Mouse (Mus musculus): ENCODE data around the gene Zfp217. TPM values are rescaled to one million over a fixed set of nuclear protein-coding genes. Genes with fewer than 3 reads are reported as not detected.

Zfp217 gene
- polyA plus RNA-seq, 1 experiment from 2014 or later = 5.7 TPM

GRCm38 (mm10) chr2:170131981-170132460 is 15.9 kb downstream of the Zfp217 start:
- Histone ChIP-seq H3K36me3 (ENCODE audit: control insufficient read depth, insufficient read depth) (no peaks in the 10 kb centered on the region), H3K4me2 (ENCODE audit: low read depth, low read length) (peak overlapping the region; percentile 92), H3K4me3 (ENCODE audit: low read depth, low read length) (peak overlapping the region; percentile 87), H3K4me1 (ENCODE audit: control insufficient read depth, low read depth, low read length) (peaks cover 62% of the 10 kb centered on the region), H3K9ac (ENCODE audit: low read depth, low read length) (peak overlapping the region; percentile 14; the same call in 1 of the 2 replicates), H3K9me3 (replicated peaks; ENCODE audit: control insufficient read depth, low read length) (no peaks in the 10 kb centered on the region), H3K27me3 (ENCODE audit: control insufficient read depth, insufficient read depth, low read depth, low read length) (no peaks in the 10 kb centered on the region), H3K27ac (ENCODE audit: low read length) (peak overlapping the region; percentile 92)
- no peak for ATAC-seq (ENCODE audit: low read depth)
- 3% methylated on average over 10 of the region's 10 CpGs for WGBS (ENCODE audit: insufficient replicate concordance)

- H3K4me3 ChIP-seq (ENCODE audit: low read depth, low read length) = peak overlapping the region; percentile 87
- peak; percentile 75 for ATAC-seq (ENCODE audit: low read depth)
- peaks cover 66% of the 10 kb centered on the region for H3K4me1 ChIP-seq (ENCODE audit: control insufficient read depth, low read depth, low read length)
- H3K9ac ChIP-seq (ENCODE audit: low read depth, low read length) = peak overlapping the region; percentile 91
- H3K9me3 ChIP-seq (replicated peaks; ENCODE audit: control insufficient read depth, low read length) = no peaks in the 10 kb centered on the region
- under 1% methylated on average over 72 of the region's 122 CpGs for WGBS (ENCODE audit: insufficient replicate concordance)
- H3K27me3 ChIP-seq (ENCODE audit: control insufficient read depth, insufficient read depth, low read depth, low read length) = no peaks in the 10 kb centered on the region
- peak overlapping the region; percentile 92 for H3K27ac ChIP-seq (ENCODE audit: low read length)
- no peaks in the 10 kb centered on the region for H3K36me3 ChIP-seq (ENCODE audit: control insufficient read depth, insufficient read depth)
- H3K4me2 ChIP-seq (ENCODE audit: low read depth, low read length) = peak overlapping the region; percentile 92
Measured at GRCm38 (mm10) chr2:170130780-170131645, 16.9 kb downstream of the Zfp217 start.

GRCm38 (mm10) chr2:170129923-170130779 is 17.8 kb downstream of the Zfp217 start:
- WGBS (ENCODE audit: insufficient replicate concordance) = under 1% methylated on average over 48 of the region's 48 CpGs
- peaks cover 75% of the 10 kb centered on the region for H3K4me1 ChIP-seq (ENCODE audit: control insufficient read depth, low read depth, low read length)

GRCm38 (mm10) chr2:170129248-170129922 is 18.5 kb downstream of the Zfp217 start:
- H3K9ac ChIP-seq (ENCODE audit: low read depth, low read length) = peak overlapping the region; percentile 91
- H3K4me2 ChIP-seq (ENCODE audit: low read depth, low read length) = peak overlapping the region; percentile 92
- peak overlapping the region; percentile 87 for H3K4me3 ChIP-seq (ENCODE audit: low read depth, low read length)
- no peaks in the 10 kb centered on the region for H3K27me3 ChIP-seq (ENCODE audit: control insufficient read depth, insufficient read depth, low read depth, low read length)
- H3K9me3 ChIP-seq (replicated peaks; ENCODE audit: control insufficient read depth, low read length) = no peaks in the 10 kb centered on the region
- no peaks in the 10 kb centered on the region for H3K36me3 ChIP-seq (ENCODE audit: control insufficient read depth, insufficient read depth)
- no peak for ATAC-seq (ENCODE audit: low read depth)
- peak overlapping the region; percentile 90 for H3K27ac ChIP-seq (ENCODE audit: low read length)
- 8% methylated on average over 5 of the region's 5 CpGs for WGBS (ENCODE audit: insufficient replicate concordance)
- H3K4me1 ChIP-seq (ENCODE audit: control insufficient read depth, low read depth, low read length) = peaks cover 74% of the 10 kb centered on the region

More at GRCm38 (mm10) chr2:170129923-170130779, 17.8 kb downstream of the Zfp217 start:
- H3K27ac ChIP-seq (ENCODE audit: low read length) = peak overlapping the region; percentile 90
- ATAC-seq (ENCODE audit: low read depth) = peak; percentile 7; the same call in 1 of the 2 replicates
- H3K9me3 ChIP-seq (replicated peaks; ENCODE audit: control insufficient read depth, low read length) = no peaks in the 10 kb centered on the region
- peak overlapping the region; percentile 91 for H3K9ac ChIP-seq (ENCODE audit: low read depth, low read length)
- H3K36me3 ChIP-seq (ENCODE audit: control insufficient read depth, insufficient read depth) = no peaks in the 10 kb centered on the region
- peak overlapping the region; percentile 92 for H3K4me2 ChIP-seq (ENCODE audit: low read depth, low read length)
- no peaks in the 10 kb centered on the region for H3K27me3 ChIP-seq (ENCODE audit: control insufficient read depth, insufficient read depth, low read depth, low read length)
- H3K4me3 ChIP-seq (ENCODE audit: low read depth, low read length) = peak overlapping the region; percentile 87

- Histone ChIP-seq H3K9ac (ENCODE audit: low read depth, low read length) (peak overlapping the region; percentile 17; the same call in 1 of the 2 replicates), H3K27me3 (ENCODE audit: control insufficient read depth, insufficient read depth, low read depth, low read length) (no peaks in the 10 kb centered on the region), H3K36me3 (ENCODE audit: control insufficient read depth, insufficient read depth) (no peaks in the 10 kb centered on the region), H3K27ac (ENCODE audit: low read length) (peak overlapping the region; percentile 90), H3K4me1 (ENCODE audit: control insufficient read depth, low read depth, low read length) (peaks cover 67% of the 10 kb centered on the region), H3K4me3 (ENCODE audit: low read depth, low read length) (peak overlapping the region; percentile 13; the same call in 1 of the 2 replicates), H3K4me2 (ENCODE audit: low read depth, low read length) (peak overlapping the region; percentile 92), H3K9me3 (replicated peaks; ENCODE audit: control insufficient read depth, low read length) (no peaks in the 10 kb centered on the region)
- peak; percentile 47 for ATAC-seq (ENCODE audit: low read depth)
- WGBS (ENCODE audit: insufficient replicate concordance) = 14% methylated on average over 7 of the region's 7 CpGs
Measured at GRCm38 (mm10) chr2:170128461-170129247, 19.2 kb downstream of the Zfp217 start.

GRCm38 (mm10) chr2:170127523-170127922 is 20.4 kb downstream of the Zfp217 start:
- no peak overlapping the region for H3K4me3 ChIP-seq (ENCODE audit: low read depth, low read length)
- H3K9ac ChIP-seq (ENCODE audit: low read depth, low read length) = no peak overlapping the region
- no peaks in the 10 kb centered on the region for H3K9me3 ChIP-seq (replicated peaks; ENCODE audit: control insufficient read depth, low read length)
- WGBS (ENCODE audit: insufficient replicate concordance) = 21% methylated on average over 3 of the region's 3 CpGs
- H3K27me3 ChIP-seq (ENCODE audit: control insufficient read depth, insufficient read depth, low read depth, low read length) = no peaks in the 10 kb centered on the region
- peak overlapping the region; percentile 92 for H3K4me2 ChIP-seq (ENCODE audit: low read depth, low read length)
- H3K4me1 ChIP-seq (ENCODE audit: control insufficient read depth, low read depth, low read length) = peaks cover 61% of the 10 kb centered on the region
- H3K27ac ChIP-seq (ENCODE audit: low read length) = peak overlapping the region; percentile 90
- 0 out of 2 replicates have a peak, but pooled peaks cover 3% of the 10 kb centered on the region for H3K36me3 ChIP-seq (ENCODE audit: control insufficient read depth, insufficient read depth)
- ATAC-seq (ENCODE audit: low read depth) = no peak

GRCm38 (mm10) chr2:170126266-170126665 is 21.6 kb downstream of the Zfp217 start:
- Histone ChIP-seq H3K4me2 (ENCODE audit: low read depth, low read length) (no peak overlapping the region), H3K4me3 (ENCODE audit: low read depth, low read length) (no peak overlapping the region), H3K9ac (ENCODE audit: low read depth, low read length) (no peak overlapping the region), H3K4me1 (ENCODE audit: control insufficient read depth, low read depth, low read length) (peaks cover 56% of the 10 kb centered on the region), H3K9me3 (replicated peaks; ENCODE audit: control insufficient read depth, low read length) (no peaks in the 10 kb centered on the region), H3K27me3 (ENCODE audit: control insufficient read depth, insufficient read depth, low read depth, low read length) (no peaks in the 10 kb centered on the region), H3K27ac (ENCODE audit: low read length) (no peak overlapping the region), H3K36me3 (ENCODE audit: control insufficient read depth, insufficient read depth) (0 out of 2 replicates have a peak, but pooled peaks cover 5% of the 10 kb centered on the region)
- WGBS (ENCODE audit: insufficient replicate concordance) = 57% methylated on average over 1 of the region's 1 CpGs
- no peak for ATAC-seq (ENCODE audit: low read depth)

GRCm38 (mm10) chr2:170122197-170122596 is 25.7 kb downstream of the Zfp217 start:
- Histone ChIP-seq H3K9me3 (replicated peaks; ENCODE audit: control insufficient read depth, low read length) (no peaks in the 10 kb centered on the region), H3K4me1 (ENCODE audit: control insufficient read depth, low read depth, low read length) (peaks cover 37% of the 10 kb centered on the region), H3K4me2 (ENCODE audit: low read depth, low read length) (no peak overlapping the region), H3K9ac (ENCODE audit: low read depth, low read length) (no peak overlapping the region), H3K4me3 (ENCODE audit: low read depth, low read length) (no peak overlapping the region), H3K36me3 (ENCODE audit: control insufficient read depth, insufficient read depth) (peaks cover 37% of the 10 kb centered on the region), H3K27me3 (ENCODE audit: control insufficient read depth, insufficient read depth, low read depth, low read length) (no peaks in the 10 kb centered on the region), H3K27ac (ENCODE audit: low read length) (no peak overlapping the region)
- 68% methylated on average over 7 of the region's 7 CpGs for WGBS (ENCODE audit: insufficient replicate concordance)
- ATAC-seq (ENCODE audit: low read depth) = no peak
